Mouse (Mus musculus): ENCODE measurements around the gene Ppil1.

DNA sequence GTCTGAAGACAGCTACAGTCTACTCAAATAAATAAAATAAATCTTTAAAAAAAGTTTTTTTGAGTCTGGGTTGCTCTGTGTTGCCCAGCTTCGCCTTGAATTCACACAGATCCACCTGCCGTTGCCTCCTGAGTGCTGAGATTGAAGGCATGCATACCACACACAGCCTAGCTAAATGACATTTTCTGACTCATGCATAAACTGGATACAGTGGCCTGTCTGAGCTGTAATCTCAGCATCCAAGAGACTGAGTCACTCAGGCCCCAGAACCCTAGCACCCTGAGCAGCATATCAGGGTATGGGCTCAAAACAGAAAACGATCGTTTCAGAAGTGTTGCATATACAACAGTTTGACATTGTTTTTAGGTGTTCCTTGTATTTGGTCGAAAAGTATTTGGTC is 17.6 kb upstream of the Ppil1 start:
- TF ChIP-seq CTCF (IDR thresholded peaks at IDR 0.05; ENCODE audit: extremely low read depth, insufficient read length, insufficient replicate concordance, low read depth, low read length), result no peak
- TF ChIP-seq POLR2A (IDR thresholded peaks at IDR 0.05; ENCODE audit: low read depth, low read length), result no peak
